Mouse (Mus musculus): ENCODE data around the gene Spon1. TPM values are rescaled to one million over a fixed set of nuclear protein-coding genes. Genes with fewer than 3 reads are reported as not detected.
A peak's percentile ranks its signal among the peaks of the same experiment; 100 is the strongest.

Spon1 gene
- polyA plus RNA-seq, 1 experiment from 2014 or later = 3.1 TPM

- Histone ChIP-seq H3K36me3 (ENCODE audit: control insufficient read depth, insufficient read depth, low read length) (no peaks in the 10 kb centered on the region), H3K9ac (ENCODE audit: low read length) (no peak overlapping the region), H3K4me2 (replicated peaks; ENCODE audit: low read depth) (no peak overlapping the region), H3K27ac (replicated peaks) (no peak overlapping the region), H3K4me1 (replicated peaks; ENCODE audit: control insufficient read depth, insufficient read depth) (no peaks in the 10 kb centered on the region), H3K9me3 (ENCODE audit: control insufficient read depth, low read length) (no peaks in the 10 kb centered on the region), H3K27me3 (ENCODE audit: control insufficient read depth, insufficient read depth, low read length) (no peaks in the 10 kb centered on the region), H3K4me3 (ENCODE audit: low read depth, low read length) (no peak overlapping the region)
- WGBS = 79% methylated on average over 2 of the region's 2 CpGs
- ATAC-seq (ENCODE audit: low FRiP score, low TSS enrichment) = no peak
- peak; percentile 45 for TF ChIP-seq CTCF (IDR thresholded peaks at IDR 0.05; ENCODE audit: low read depth)
- TF ChIP-seq EP300 (optimal IDR thresholded peaks at IDR 0.05) = no peak
- DNase-seq (ENCODE audit: low spot score) = no peak
These were observed 6.3 kb downstream of the Spon1 start for GRCm38 (mm10) chr7:113772135-113772534.

GRCm38 (mm10) chr7:113773436-113773835 lies 7.6 kb downstream of the Spon1 start:
- no peaks in the 10 kb centered on the region for H3K27me3 ChIP-seq (ENCODE audit: control insufficient read depth, insufficient read depth, low read length)
- no peaks in the 10 kb centered on the region for H3K36me3 ChIP-seq (ENCODE audit: control insufficient read depth, insufficient read depth, low read length)
- ATAC-seq (ENCODE audit: low FRiP score, low TSS enrichment) = no peak
- WGBS = 49% methylated on average over 8 of the region's 8 CpGs
- peak; percentile 40 for DNase-seq (ENCODE audit: low spot score)
- TF ChIP-seq EP300 (optimal IDR thresholded peaks at IDR 0.05) (no peak), CTCF (IDR thresholded peaks at IDR 0.05; ENCODE audit: low read depth) (no peak)
- no peak overlapping the region for H3K4me3 ChIP-seq (ENCODE audit: low read depth, low read length)
- H3K4me1 ChIP-seq (replicated peaks; ENCODE audit: control insufficient read depth, insufficient read depth) = no peaks in the 10 kb centered on the region
- no peaks in the 10 kb centered on the region for H3K9me3 ChIP-seq (ENCODE audit: control insufficient read depth, low read length)
- H3K27ac ChIP-seq (replicated peaks) = no peak overlapping the region
- H3K9ac ChIP-seq (ENCODE audit: low read length) = no peak overlapping the region
- no peak overlapping the region for H3K4me2 ChIP-seq (replicated peaks; ENCODE audit: low read depth)

GRCm38 (mm10) chr7:113774039-113774438 lies 8.2 kb downstream of the Spon1 start:
- no peaks in the 10 kb centered on the region for H3K27me3 ChIP-seq (ENCODE audit: control insufficient read depth, insufficient read depth, low read length)
- no peaks in the 10 kb centered on the region for H3K36me3 ChIP-seq (ENCODE audit: control insufficient read depth, insufficient read depth, low read length)
- no peaks in the 10 kb centered on the region for H3K9me3 ChIP-seq (ENCODE audit: control insufficient read depth, low read length)
- H3K4me2 ChIP-seq (replicated peaks; ENCODE audit: low read depth) = no peak overlapping the region
- no peak overlapping the region for H3K9ac ChIP-seq (ENCODE audit: low read length)
- 16% methylated on average over 7 of the region's 7 CpGs for WGBS
- H3K4me3 ChIP-seq (ENCODE audit: low read depth, low read length) = no peak overlapping the region
- H3K27ac ChIP-seq (replicated peaks) = no peak overlapping the region
- DNase-seq (ENCODE audit: low spot score) (peak; percentile 73), ATAC-seq (ENCODE audit: low FRiP score, low TSS enrichment) (0 out of 2 replicates have a peak, but pooled peaks have one; percentile 68)
- TF ChIP-seq CTCF (IDR thresholded peaks at IDR 0.05; ENCODE audit: low read depth) (peak; percentile 83), EP300 (optimal IDR thresholded peaks at IDR 0.05) (no peak)
- no peaks in the 10 kb centered on the region for H3K4me1 ChIP-seq (replicated peaks; ENCODE audit: control insufficient read depth, insufficient read depth)

- H3K4me3 ChIP-seq (ENCODE audit: low read depth, low read length) = no peak overlapping the region
- DNase-seq (ENCODE audit: low spot score) (peak; percentile 41), ATAC-seq (ENCODE audit: low FRiP score, low TSS enrichment) (peak; percentile 43; the same call in 1 of the 2 replicates)
- H3K9me3 ChIP-seq (ENCODE audit: control insufficient read depth, low read length) = no peaks in the 10 kb centered on the region
- WGBS = 56% methylated on average over 3 of the region's 3 CpGs
- H3K9ac ChIP-seq (ENCODE audit: low read length) = no peak overlapping the region
- H3K27ac ChIP-seq (replicated peaks) = no peak overlapping the region
- H3K27me3 ChIP-seq (ENCODE audit: control insufficient read depth, insufficient read depth, low read length) = no peaks in the 10 kb centered on the region
- TF ChIP-seq CTCF (IDR thresholded peaks at IDR 0.05; ENCODE audit: low read depth) (no peak), EP300 (optimal IDR thresholded peaks at IDR 0.05) (no peak)
- no peak overlapping the region for H3K4me2 ChIP-seq (replicated peaks; ENCODE audit: low read depth)
- no peaks in the 10 kb centered on the region for H3K36me3 ChIP-seq (ENCODE audit: control insufficient read depth, insufficient read depth, low read length)
- no peaks in the 10 kb centered on the region for H3K4me1 ChIP-seq (replicated peaks; ENCODE audit: control insufficient read depth, insufficient read depth)
These were observed 9.1 kb downstream of the Spon1 start for GRCm38 (mm10) chr7:113774906-113775305.

- no peaks in the 10 kb centered on the region for H3K4me1 ChIP-seq (replicated peaks; ENCODE audit: control insufficient read depth, insufficient read depth)
- no peak for ATAC-seq (ENCODE audit: low FRiP score, low TSS enrichment)
- no peak overlapping the region for H3K27ac ChIP-seq (replicated peaks)
- 82% methylated on average over 6 of the region's 6 CpGs for WGBS
- H3K27me3 ChIP-seq (ENCODE audit: control insufficient read depth, insufficient read depth, low read length) = no peaks in the 10 kb centered on the region
- H3K36me3 ChIP-seq (ENCODE audit: control insufficient read depth, insufficient read depth, low read length) = no peaks in the 10 kb centered on the region
- H3K9me3 ChIP-seq (ENCODE audit: control insufficient read depth, low read length) = no peaks in the 10 kb centered on the region
- TF ChIP-seq EP300 (optimal IDR thresholded peaks at IDR 0.05) (no peak), CTCF (IDR thresholded peaks at IDR 0.05; ENCODE audit: low read depth) (no peak)
- H3K9ac ChIP-seq (ENCODE audit: low read length) = no peak overlapping the region
- no peak overlapping the region for H3K4me3 ChIP-seq (ENCODE audit: low read depth, low read length)
- DNase-seq (ENCODE audit: low spot score) = no peak
- H3K4me2 ChIP-seq (replicated peaks; ENCODE audit: low read depth) = no peak overlapping the region
These were observed 12.7 kb downstream of the Spon1 start for GRCm38 (mm10) chr7:113778546-113778945.

- TF ChIP-seq EP300 (optimal IDR thresholded peaks at IDR 0.05) = no peak
- TF ChIP-seq CTCF (IDR thresholded peaks at IDR 0.05; ENCODE audit: low read depth) = no peak
- Histone ChIP-seq H3K4me1 (replicated peaks; ENCODE audit: control insufficient read depth, insufficient read depth) (no peaks in the 10 kb centered on the region), H3K9me3 (ENCODE audit: control insufficient read depth, low read length) (no peaks in the 10 kb centered on the region), H3K36me3 (ENCODE audit: control insufficient read depth, insufficient read depth, low read length) (no peaks in the 10 kb centered on the region), H3K27ac (replicated peaks) (no peak overlapping the region), H3K9ac (ENCODE audit: low read length) (no peak overlapping the region), H3K4me3 (ENCODE audit: low read depth, low read length) (no peak overlapping the region), H3K4me2 (replicated peaks; ENCODE audit: low read depth) (no peak overlapping the region), H3K27me3 (ENCODE audit: control insufficient read depth, insufficient read depth, low read length) (no peaks in the 10 kb centered on the region)
- no peak for DNase-seq (ENCODE audit: low spot score)
- 88% methylated on average over 5 of the region's 5 CpGs for whole genome bisulfite sequencing
- no peak for ATAC-seq (ENCODE audit: low FRiP score, low TSS enrichment)
These were observed 14.5 kb downstream of the Spon1 start for GRCm38 (mm10) chr7:113780286-113780685.
